In the genomic region with DNA sequence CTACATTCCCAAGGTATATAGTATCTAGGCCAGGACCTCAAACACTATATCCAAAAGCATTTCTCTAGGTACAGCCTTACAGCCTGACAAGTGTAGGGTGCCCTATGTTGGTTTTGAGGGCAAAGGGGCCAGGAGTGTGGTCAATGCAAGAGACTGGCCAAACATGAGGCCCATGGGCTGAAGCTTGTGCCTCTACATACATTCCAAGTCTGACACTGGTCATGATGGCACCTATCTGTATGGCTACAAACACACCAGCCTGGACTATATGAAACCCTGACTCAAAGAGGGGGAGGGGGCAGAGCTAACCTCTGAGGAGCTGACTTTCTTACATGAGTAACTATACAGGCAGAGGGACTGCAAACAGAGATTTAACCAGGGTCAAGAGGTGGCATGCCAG, we compare ENCODE assay signal across 20 mouse cellular contexts. TPM values are rescaled to one million over a fixed set of nuclear protein-coding genes. Genes with fewer than 3 reads are reported as not detected.
"Had no signal": no experiment of that assay in that cellular context is flagged by ENCODE, and none has a peak within 500 bp of the region (broad histone marks: within the 10 kb centered on the region; RNA-seq: fewer than 3 reads in every experiment).

No protein-coding gene starts in this region.

- H3K4me3 ChIP-seq: liver, embryonic 13.5 days; midbrain, embryonic 12.5 days; midbrain, embryonic 15.5 days; neural tube, embryonic 12.5 days; neural tube, embryonic 15.5 days had no signal

- H3K9ac ChIP-seq: liver, embryonic 13.5 days; lung, embryonic 14.5 days; midbrain, embryonic 12.5 days; midbrain, embryonic 15.5 days; neural tube, embryonic 12.5 days; neural tube, embryonic 15.5 days had no signal

- H3K27ac ChIP-seq: kidney, postnatal 0 days; liver, embryonic 13.5 days; macrophage; midbrain, embryonic 15.5 days; neural tube, embryonic 12.5 days; neural tube, embryonic 15.5 days; stomach, postnatal 0 days had no signal

- H3K27me3 ChIP-seq: liver, embryonic 13.5 days; midbrain, embryonic 12.5 days; midbrain, embryonic 15.5 days; neural tube, embryonic 12.5 days; neural tube, embryonic 15.5 days had no signal

- H3K4me2 ChIP-seq: liver, embryonic 13.5 days; lung, embryonic 14.5 days; midbrain, embryonic 12.5 days; midbrain, embryonic 15.5 days; neural tube, embryonic 12.5 days; neural tube, embryonic 15.5 days had no signal

- ATAC-seq: lung, postnatal 0 days; midbrain, embryonic 15.5 days had no signal

- H3K9me3 ChIP-seq: liver, embryonic 13.5 days; midbrain, embryonic 12.5 days; midbrain, embryonic 15.5 days; neural tube, embryonic 12.5 days; neural tube, embryonic 15.5 days had no signal

- DNase-seq: kidney, adult 2 months; kidney, postnatal 25 days; left cerebral cortex, postnatal 4 days; liver, embryonic 13.5 days; lung, embryonic 14.5 days; right cerebral cortex, adult 18-20 months; right cerebral cortex, postnatal 14 days; right cerebral cortex, postnatal 4 days; thymus, adult 2 months; thymus, postnatal 14 days; thymus, postnatal 4 days had no signal

RNA-seq across cellular contexts. Expression of a gene that starts 33.4 kb away (rescaled TPM):
- polyA plus RNA-seq: liver, adult 2 months; liver, embryonic 13.5 days; macrophage had no signal

RNA-seq across cellular contexts. Expression of a gene that starts 34.1 kb away (rescaled TPM):
- polyA plus RNA-seq: liver, adult 2 months; liver, embryonic 13.5 days had no signal

RNA-seq across cellular contexts. Expression of a gene that starts 38.2 kb away (rescaled TPM):
- polyA plus RNA-seq: macrophage had no signal
